Mouse (Mus musculus): ENCODE measurements around the gene Shisa4. TPM values are rescaled to one million over a fixed set of nuclear protein-coding genes. Genes with fewer than 3 reads are reported as not detected.
"Not testable (repeated sequence)": the region's sequence is repeated elsewhere in the genome, so short reads cannot be mapped to it uniquely, and the experiment has no call there.

The Shisa4 gene
- polyA plus RNA-seq, 1 experiment = 18.0 TPM

- Histone ChIP-seq H3K27me3 (ENCODE audit: control insufficient read depth, insufficient read depth, low read length) (no peaks in the 10 kb centered on the region), H3K4me3 (ENCODE audit: control insufficient read depth, insufficient read depth, low read length) (no peak overlapping the region), H3K27ac (ENCODE audit: control insufficient read depth, insufficient read depth, low read length) (no peak overlapping the region), H3K4me1 (replicated peaks; ENCODE audit: control insufficient read depth, insufficient read depth, low read length) (no peaks in the 10 kb centered on the region), H3K36me3 (ENCODE audit: control insufficient read depth, insufficient read depth, low read length) (peaks cover 80% of the 10 kb centered on the region)
- WGBS = 94% methylated on average over 3 of the region's 3 CpGs
- TF ChIP-seq CTCF (IDR thresholded peaks at IDR 0.05; ENCODE audit: borderline replicate concordance, control insufficient read depth, extremely low read depth, insufficient read depth, low read length, poor library complexity) (no peak), POLR2A (IDR thresholded peaks at IDR 0.05; ENCODE audit: control insufficient read depth, extremely low read depth, insufficient read depth, low read length, poor library complexity) (no peak)
- no peak for DNase-seq
Observed at GRCm38 (mm10) chr1:135401452-135402110, 26.5 kb upstream of the Shisa4 start.

GRCm38 (mm10) chr1:135399466-135399865 lies 24.4 kb upstream of the Shisa4 start:
- H3K27me3 ChIP-seq (ENCODE audit: control insufficient read depth, insufficient read depth, low read length) = no peaks in the 10 kb centered on the region
- no peak overlapping the region for H3K27ac ChIP-seq (ENCODE audit: control insufficient read depth, insufficient read depth, low read length)
- DNase-seq = no peak
- H3K36me3 ChIP-seq (ENCODE audit: control insufficient read depth, insufficient read depth, low read length) = peaks cover 73% of the 10 kb centered on the region
- no peaks in the 10 kb centered on the region for H3K4me1 ChIP-seq (replicated peaks; ENCODE audit: control insufficient read depth, insufficient read depth, low read length)
- 86% methylated on average over 5 of the region's 5 CpGs for WGBS
- no peak for TF ChIP-seq CTCF (IDR thresholded peaks at IDR 0.05; ENCODE audit: borderline replicate concordance, control insufficient read depth, extremely low read depth, insufficient read depth, low read length, poor library complexity)
- TF ChIP-seq POLR2A (IDR thresholded peaks at IDR 0.05; ENCODE audit: control insufficient read depth, extremely low read depth, insufficient read depth, low read length, poor library complexity) = no peak
- H3K4me3 ChIP-seq (ENCODE audit: control insufficient read depth, insufficient read depth, low read length) = no peak overlapping the region

- 94% methylated on average over 9 of the region's 9 CpGs for WGBS
- H3K27ac ChIP-seq (ENCODE audit: control insufficient read depth, insufficient read depth, low read length) = no peak overlapping the region
- no peak overlapping the region for H3K4me3 ChIP-seq (ENCODE audit: control insufficient read depth, insufficient read depth, low read length)
- H3K36me3 ChIP-seq (ENCODE audit: control insufficient read depth, insufficient read depth, low read length) = peaks cover 75% of the 10 kb centered on the region
- no peak for DNase-seq
- no peak for TF ChIP-seq POLR2A (IDR thresholded peaks at IDR 0.05; ENCODE audit: control insufficient read depth, extremely low read depth, insufficient read depth, low read length, poor library complexity)
- no peak for TF ChIP-seq CTCF (IDR thresholded peaks at IDR 0.05; ENCODE audit: borderline replicate concordance, control insufficient read depth, extremely low read depth, insufficient read depth, low read length, poor library complexity)
- H3K27me3 ChIP-seq (ENCODE audit: control insufficient read depth, insufficient read depth, low read length) = no peaks in the 10 kb centered on the region
- H3K4me1 ChIP-seq (replicated peaks; ENCODE audit: control insufficient read depth, insufficient read depth, low read length) = no peaks in the 10 kb centered on the region
Observed at GRCm38 (mm10) chr1:135385161-135385560, 10.1 kb upstream of the Shisa4 start.

GRCm38 (mm10) chr1:135384171-135384570 lies 9.1 kb upstream of the Shisa4 start:
- TF ChIP-seq POLR2A (IDR thresholded peaks at IDR 0.05; ENCODE audit: control insufficient read depth, extremely low read depth, insufficient read depth, low read length, poor library complexity) (no peak), CTCF (IDR thresholded peaks at IDR 0.05; ENCODE audit: borderline replicate concordance, control insufficient read depth, extremely low read depth, insufficient read depth, low read length, poor library complexity) (no peak)
- H3K27ac ChIP-seq (ENCODE audit: control insufficient read depth, insufficient read depth, low read length) = no peak overlapping the region
- WGBS = 98% methylated on average over 5 of the region's 5 CpGs

GRCm38 (mm10) chr1:135381560-135381959 lies 6.5 kb upstream of the Shisa4 start:
- peak; percentile 29 for DNase-seq
- not testable (repeated sequence) for H3K4me1 ChIP-seq (replicated peaks; ENCODE audit: control insufficient read depth, insufficient read depth, low read length); H3K27ac ChIP-seq (ENCODE audit: control insufficient read depth, insufficient read depth, low read length); H3K4me3 ChIP-seq (ENCODE audit: control insufficient read depth, insufficient read depth, low read length); H3K27me3 ChIP-seq (ENCODE audit: control insufficient read depth, insufficient read depth, low read length)
- H3K36me3 ChIP-seq (ENCODE audit: control insufficient read depth, insufficient read depth, low read length) = peaks cover 40% of the 10 kb centered on the region
- 87% methylated on average over 6 of the region's 6 CpGs for WGBS

More at GRCm38 (mm10) chr1:135384171-135384570, 9.1 kb upstream of the Shisa4 start:
- Histone ChIP-seq H3K4me1 (replicated peaks; ENCODE audit: control insufficient read depth, insufficient read depth, low read length) (no peaks in the 10 kb centered on the region), H3K27me3 (ENCODE audit: control insufficient read depth, insufficient read depth, low read length) (no peaks in the 10 kb centered on the region), H3K4me3 (ENCODE audit: control insufficient read depth, insufficient read depth, low read length) (no peak overlapping the region), H3K36me3 (ENCODE audit: control insufficient read depth, insufficient read depth, low read length) (peaks cover 66% of the 10 kb centered on the region)
- no peak for DNase-seq

GRCm38 (mm10) chr1:135380071-135380991 lies 5.3 kb upstream of the Shisa4 start:
- TF ChIP-seq CTCF (IDR thresholded peaks at IDR 0.05; ENCODE audit: borderline replicate concordance, control insufficient read depth, extremely low read depth, insufficient read depth, low read length, poor library complexity) (no peak), POLR2A (IDR thresholded peaks at IDR 0.05; ENCODE audit: control insufficient read depth, extremely low read depth, insufficient read depth, low read length, poor library complexity) (no peak)
- no peaks in the 10 kb centered on the region for H3K4me1 ChIP-seq (replicated peaks; ENCODE audit: control insufficient read depth, insufficient read depth, low read length)
- no peaks in the 10 kb centered on the region for H3K27me3 ChIP-seq (ENCODE audit: control insufficient read depth, insufficient read depth, low read length)
- no peak overlapping the region for H3K27ac ChIP-seq (ENCODE audit: control insufficient read depth, insufficient read depth, low read length)
- DNase-seq = no peak
- WGBS = 90% methylated on average over 15 of the region's 15 CpGs
- peaks cover 27% of the 10 kb centered on the region for H3K36me3 ChIP-seq (ENCODE audit: control insufficient read depth, insufficient read depth, low read length)
- no peak overlapping the region for H3K4me3 ChIP-seq (ENCODE audit: control insufficient read depth, insufficient read depth, low read length)
